Mouse (Mus musculus) right cerebral cortex, postnatal 10 days (tissue): ENCODE data around the gene Gm49339.
"Not testable (repeated sequence)": the region's sequence is repeated elsewhere in the genome, so short reads cannot be mapped to it uniquely, and the experiment has no call there.

Experiments
- DNase-seq, 2 experiments: peaks; one replicate each; pipeline ENCODE4 v3.0.0; 2021; ENCODE audit warnings: low spot score in 2 of 2

The Gm49339 gene

GRCm38 (mm10) chr10:51480397-51480796, at the start of gene Gm49339, which contains the start of gene Lilr4b:
Gm49339 (plus strand) TSS chr10:51480612.
Lilr4b (plus strand) TSS chr10:51480632.
- DNase-seq: not testable (repeated sequence)

- no peak for DNase-seq
Measured at GRCm38 (mm10) chr10:51432940-51433339, 47.5 kb upstream of the Gm49339 start.

- DNase-seq: no peak
Measured at GRCm38 (mm10) chr10:51435684-51436083, 44.7 kb upstream of the Gm49339 start.

GRCm38 (mm10) chr10:51451610-51452009, 28.8 kb upstream of the Gm49339 start:
- DNase-seq: no peak

GRCm38 (mm10) chr10:51453616-51454298, 26.7 kb upstream of the Gm49339 start:
- DNase-seq: no peak

GRCm38 (mm10) chr10:51454365-51454764, 26.0 kb upstream of the Gm49339 start:
- DNase-seq: no peak

- DNase-seq: no peak
Measured at GRCm38 (mm10) chr10:51455762-51456161, 24.6 kb upstream of the Gm49339 start.

GRCm38 (mm10) chr10:51456369-51456768, 24.0 kb upstream of the Gm49339 start:
- DNase-seq: no peak

- DNase-seq: not testable (repeated sequence)
Measured at GRCm38 (mm10) chr10:51463800-51464199, 16.6 kb upstream of the Gm49339 start.

GRCm38 (mm10) chr10:51490691-51491090, 10.3 kb downstream of the Gm49339 start, which contains the start of gene Lilrb4a:
Lilrb4a (plus strand) TSS chr10:51490956.
- DNase-seq: not testable (repeated sequence)

GRCm38 (mm10) chr10:51520021-51520420, 39.6 kb downstream of the Gm49339 start:
- no peak for DNase-seq

- DNase-seq: no peak
Measured at GRCm38 (mm10) chr10:51521453-51521852, 41.0 kb downstream of the Gm49339 start.

- no peak for DNase-seq
Measured at GRCm38 (mm10) chr10:51526090-51526489, 45.7 kb downstream of the Gm49339 start.

- DNase-seq: no peak
Measured at GRCm38 (mm10) chr10:51526633-51527032, 46.2 kb downstream of the Gm49339 start.

GRCm38 (mm10) chr10:51528840-51529434, 48.5 kb downstream of the Gm49339 start:
- DNase-seq: no peak

GRCm38 (mm10) chr10:51529497-51529896, 49.1 kb downstream of the Gm49339 start:
- no peak for DNase-seq

GRCm38 (mm10) chr10:51530813-51531212, 50.4 kb downstream of the Gm49339 start:
- no peak for DNase-seq
